In the genomic region with DNA sequence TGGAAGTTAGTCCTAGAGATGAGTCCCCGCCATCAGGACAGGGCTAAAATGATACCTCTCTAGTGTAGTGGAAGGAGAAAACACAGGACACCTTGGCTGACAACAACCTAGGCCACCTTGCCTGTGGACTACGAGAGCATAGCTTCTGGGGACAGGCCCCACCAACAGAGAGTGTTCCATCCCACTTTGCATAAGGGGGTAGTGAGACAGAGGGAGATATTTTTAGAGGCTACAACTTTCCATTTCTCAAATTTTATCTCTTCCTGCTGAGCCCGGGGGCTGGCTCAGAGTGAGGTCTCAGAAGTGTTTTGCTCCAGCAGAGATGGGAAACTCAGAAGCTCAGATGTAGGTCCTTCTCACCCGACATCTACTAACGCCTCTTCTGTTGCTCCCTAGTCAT, we compare ENCODE assay signal across 30 mouse cellular contexts. TPM values are rescaled to one million over a fixed set of nuclear protein-coding genes. Genes with fewer than 3 reads are reported as not detected.
DNase-seq lines count a peak whose midpoint lies in the region; ATAC-seq and TF ChIP-seq lines count a peak whose summit lies in the region.
"Had no signal": no experiment of that assay in that cellular context is flagged by ENCODE, and none has a peak within 500 bp of the region (broad histone marks: within the 10 kb centered on the region; RNA-seq: fewer than 3 reads in every experiment).

No protein-coding gene starts in this region.

- no peak for DNase-seq in liver, postnatal 0 days
- DNase-seq in liver, embryonic 11.5 days (ENCODE audit: low spot score), result no peak
- DNase-seq in A20 (ENCODE audit: low read depth, low spot score) (peak; percentile 81), CH12.LX (ENCODE audit: extremely low read depth) (peak; percentile 86)
- no peak for DNase-seq in right cerebral cortex, postnatal 36 days (ENCODE audit: low spot score in 2 of 2)
- DNase-seq in thymus, postnatal 0 days (ENCODE audit: low spot score), result no peak
- DNase-seq: adrenal gland, postnatal 25 days; cerebellum, adult 11-12 months; cerebellum, postnatal 10 days; gastrocnemius, postnatal 14 days; heart, adult 2 months; heart, postnatal 14 days; kidney, adult 2 months; lung, adult 2 months; lung, postnatal 36 days had no signal

- TF ChIP-seq CTCF in liver, postnatal 0 days (IDR thresholded peaks at IDR 0.05; ENCODE audit: low read depth), result no peak
- TF ChIP-seq CTCF in CH12.LX (conservative IDR thresholded peaks at IDR 0.05 in 1 of 2, IDR thresholded peaks at IDR 0.05 in 1 of 2; ENCODE audit: low read depth in 2 of 2, low read length in 2 of 2), result no peak

- no peak for TF ChIP-seq EP300 in liver, postnatal 0 days (IDR thresholded peaks at IDR 0.05; ENCODE audit: low read depth)
- peak; percentile 83 for TF ChIP-seq EP300 in CH12.LX (IDR thresholded peaks at IDR 0.05; ENCODE audit: low read length)

- peak; percentile 34; the same call in 1 of the 2 replicates for TF ChIP-seq POLR2A in CH12.LX (IDR thresholded peaks at IDR 0.05; ENCODE audit: low read depth, low read length)

- H3K27me3 ChIP-seq in liver, postnatal 0 days (ENCODE audit: insufficient read depth, low read length), result no peaks in the 10 kb centered on the region
- H3K27me3 ChIP-seq in liver, embryonic 11.5 days (replicated peaks; ENCODE audit: control insufficient read depth, insufficient read depth, low read length), result no peaks in the 10 kb centered on the region
- peaks cover 2% of the 10 kb centered on the region for H3K27me3 ChIP-seq in CH12.LX (replicated peaks)
- H3K27me3 ChIP-seq: forebrain, embryonic 15.5 days; hindbrain, embryonic 12.5 days; limb, embryonic 12.5 days; midbrain, embryonic 15.5 days; neural tube, embryonic 12.5 days; stomach, embryonic 15.5 days had no signal

- no peak for ATAC-seq in liver, postnatal 0 days
- ATAC-seq in liver, embryonic 11.5 days (replicated peaks; ENCODE audit: low FRiP score), result no peak
- peak; percentile 72 for ATAC-seq in neutrophil, adult 5-6 weeks (ENCODE audit: extremely low read depth, insufficient number of reproducible peaks, low FRiP score, poor library complexity, severe bottlenecking)
- ATAC-seq: forebrain, embryonic 15.5 days; liver, embryonic 12.5 days; midbrain, embryonic 15.5 days had no signal

- 56% methylated on average over 5 of the region's 5 CpGs for WGBS in liver, postnatal 0 days (ENCODE audit: insufficient replicate concordance)
- 64% methylated on average over 5 of the region's 5 CpGs for WGBS in liver, embryonic 11.5 days

- H3K9me3 ChIP-seq in liver, postnatal 0 days (ENCODE audit: low read length), result no peaks in the 10 kb centered on the region
- H3K9me3 ChIP-seq in liver, embryonic 11.5 days (ENCODE audit: control insufficient read depth, low read length), result no peaks in the 10 kb centered on the region
- H3K9me3 ChIP-seq in CH12.LX (replicated peaks; ENCODE audit: low read length), result no peaks in the 10 kb centered on the region
- H3K9me3 ChIP-seq: embryonic facial prominence, embryonic 10.5 days; forebrain, embryonic 15.5 days; heart, embryonic 13.5 days; hindbrain, embryonic 12.5 days; limb, embryonic 12.5 days; liver, embryonic 12.5 days; midbrain, embryonic 15.5 days; neural tube, embryonic 12.5 days; stomach, embryonic 15.5 days had no signal

- no peaks in the 10 kb centered on the region for H3K79me2 ChIP-seq in CH12.LX (replicated peaks; ENCODE audit: control insufficient read depth, extremely low read depth, insufficient read depth, poor library complexity, severe bottlenecking)

- in situ Hi-C loops in CH12.LX (cut with MboI; ENCODE audit: low pct_ligation_motif_present, low pct_unique_long_range_greater_than_20kb, low sequenced_read_pairs), result no loop called here

- no peak overlapping the region for H3K9ac ChIP-seq in liver, postnatal 0 days (replicated peaks)
- no peak overlapping the region for H3K9ac ChIP-seq in liver, embryonic 11.5 days (ENCODE audit: low read depth, low read length)
- H3K9ac ChIP-seq in CH12.LX (ENCODE audit: insufficient read depth, low read depth), result no peak overlapping the region
- H3K9ac ChIP-seq: forebrain, embryonic 15.5 days; heart, embryonic 13.5 days; hindbrain, embryonic 12.5 days; limb, embryonic 12.5 days; liver, embryonic 12.5 days; midbrain, embryonic 15.5 days; neural tube, embryonic 12.5 days; stomach, embryonic 15.5 days had no signal

- dilution Hi-C loops in CH12.LX (cut with MboI; ENCODE audit: extremely low pct_ligation_motif_present, extremely low pct_unique_long_range_greater_than_20kb, low sequenced_read_pairs), result no loop called here

- H3K4me3 ChIP-seq in liver, postnatal 0 days (ENCODE audit: low read depth, low read length), result no peak overlapping the region
- H3K4me3 ChIP-seq in liver, embryonic 11.5 days (ENCODE audit: low read depth, low read length), result no peak overlapping the region
- H3K4me3 ChIP-seq in CH12.LX (replicated peaks in 1 of 3; ENCODE audit: low read depth in 2 of 3, low read length in 2 of 3, poor library complexity in 1 of 3), result peak overlapping the region in 1 of 3 experiments; percentile 13
- H3K4me3 ChIP-seq: embryonic facial prominence, embryonic 10.5 days; forebrain, embryonic 15.5 days; heart, adult 2 months; heart, embryonic 13.5 days; hindbrain, embryonic 12.5 days; limb, embryonic 12.5 days; liver, embryonic 12.5 days; midbrain, embryonic 15.5 days; neural tube, embryonic 12.5 days; stomach, embryonic 15.5 days had no signal

- no peaks in the 10 kb centered on the region for H3K4me1 ChIP-seq in liver, postnatal 0 days (ENCODE audit: insufficient read depth)
- no peaks in the 10 kb centered on the region for H3K4me1 ChIP-seq in liver, embryonic 11.5 days (replicated peaks; ENCODE audit: control insufficient read depth, insufficient read depth, low read length)
- H3K4me1 ChIP-seq in CH12.LX (ENCODE audit: control insufficient read depth in 1 of 2, insufficient read depth in 2 of 2), result peaks cover 17 to 57% of the 10 kb centered on the region in 2 experiments
- H3K4me1 ChIP-seq: embryonic facial prominence, embryonic 10.5 days; forebrain, embryonic 15.5 days; hindbrain, embryonic 12.5 days; limb, embryonic 12.5 days; liver, embryonic 12.5 days; midbrain, embryonic 15.5 days; neural tube, embryonic 12.5 days; stomach, embryonic 15.5 days had no signal

- H3K4me2 ChIP-seq in liver, postnatal 0 days (ENCODE audit: low read depth, low read length), result no peak overlapping the region
- H3K4me2 ChIP-seq in liver, embryonic 11.5 days, result no peak overlapping the region
- H3K4me2 ChIP-seq in CH12.LX (ENCODE audit: insufficient read depth, low read depth, poor library complexity, severe bottlenecking), result peak overlapping the region; percentile 35; the same call in 1 of the 2 replicates
- H3K4me2 ChIP-seq: forebrain, embryonic 15.5 days; heart, embryonic 13.5 days; hindbrain, embryonic 12.5 days; limb, embryonic 12.5 days; liver, embryonic 12.5 days; midbrain, embryonic 15.5 days; neural tube, embryonic 12.5 days; stomach, embryonic 15.5 days had no signal

- no peaks in the 10 kb centered on the region for H3K36me3 ChIP-seq in liver, postnatal 0 days (replicated peaks; ENCODE audit: insufficient read depth, low read length)
- H3K36me3 ChIP-seq in liver, embryonic 11.5 days (ENCODE audit: control insufficient read depth, insufficient read depth, low read length), result no peaks in the 10 kb centered on the region
- H3K36me3 ChIP-seq in CH12.LX (replicated peaks in 1 of 2; ENCODE audit: control insufficient read depth in 1 of 2, insufficient read depth in 1 of 2, low read length in 1 of 2), result no peaks in the 10 kb centered on the region
- H3K36me3 ChIP-seq: embryonic facial prominence, embryonic 10.5 days; forebrain, embryonic 15.5 days; heart, embryonic 13.5 days; hindbrain, embryonic 12.5 days; limb, embryonic 12.5 days; liver, embryonic 12.5 days; midbrain, embryonic 15.5 days; neural tube, embryonic 12.5 days; stomach, embryonic 15.5 days had no signal

- TF ChIP-seq RAD21 in CH12.LX (IDR thresholded peaks at IDR 0.05; ENCODE audit: low read depth, low read length), result no peak; the same call in 1 of the 2 replicates

- H3K27ac ChIP-seq in liver, postnatal 0 days (ENCODE audit: low read depth), result peak overlapping the region; percentile 16; the same call in 1 of the 2 replicates
- no peak overlapping the region for H3K27ac ChIP-seq in liver, embryonic 11.5 days (ENCODE audit: low read depth, low read length)
- peak overlapping the region; percentile 81 for H3K27ac ChIP-seq in CH12.LX (ENCODE audit: insufficient read depth, low read depth)
- H3K27ac ChIP-seq: embryonic facial prominence, embryonic 10.5 days; forebrain, embryonic 15.5 days; heart, adult 2 months; heart, embryonic 13.5 days; hindbrain, embryonic 12.5 days; kidney, postnatal 0 days; limb, embryonic 12.5 days; liver, embryonic 12.5 days; midbrain, embryonic 15.5 days; neural tube, embryonic 12.5 days; stomach, embryonic 15.5 days had no signal

RNA-seq across cellular contexts. Expression of gene Fcmr, which starts 15.1 kb away (rescaled TPM):
- 1.00 and 1.1 TPM in 2 replicates for polyA plus RNA-seq in liver, postnatal 0 days (2015; fragmentation: Nextera tagmentation; extraction: Ambion mirVana)
- not detected in 2 replicates for polyA plus RNA-seq in liver, embryonic 11.5 days (2014; fragmentation: Nextera tagmentation; extraction: Ambion mirVana)
- 0.21 and 0.46 TPM in 2 replicates for total RNA-seq in CH12.LX (2012; rRNA removed)
- 0.39 and 0.56 TPM in 2 replicates for total RNA-seq in CH12.LX (2014; rRNA removed)
- 0.76 and 0.96 TPM in 2 replicates for polyA plus RNA-seq in CH12.LX (2012; ENCODE audit: insufficient read length, low read depth)
- total RNA-seq in neutrophil, adult 5-6 weeks (2017), result 429 and 440 TPM in 2 replicates
- not detected in 2 replicates for polyA plus RNA-seq in thymus, postnatal 0 days (2015; fragmentation: Nextera tagmentation; extraction: Ambion mirVana)
- total RNA-seq: gastrocnemius, postnatal 14 days; layer of hippocampus, adult 18-20 months had no signal
- polyA plus RNA-seq: embryonic facial prominence, embryonic 10.5 days; forebrain, embryonic 15.5 days; hindbrain, embryonic 12.5 days; limb, embryonic 12.5 days; liver, embryonic 12.5 days; neural tube, embryonic 12.5 days had no signal

RNA-seq across cellular contexts. Expression of gene Pigr, which starts 23.9 kb away (rescaled TPM):
- 1.2 TPM in 2 replicates for polyA plus RNA-seq in liver, postnatal 0 days (2015; fragmentation: Nextera tagmentation; extraction: Ambion mirVana)
- polyA plus RNA-seq in liver, embryonic 11.5 days (2014; fragmentation: Nextera tagmentation; extraction: Ambion mirVana), result 0.12 and 0.25 TPM in 2 replicates
- total RNA-seq in CH12.LX (2012; rRNA removed), result 0.04 TPM in 1 of 2 replicates, not detected in the other
- not detected in 2 replicates for total RNA-seq in CH12.LX (2014; rRNA removed)
- polyA plus RNA-seq in CH12.LX (2012; ENCODE audit: insufficient read length, low read depth), result 0.19 and 0.21 TPM in 2 replicates
- 1.5 and 1.8 TPM in 2 replicates for total RNA-seq in neutrophil, adult 5-6 weeks (2017)
- polyA plus RNA-seq in thymus, postnatal 0 days (2015; fragmentation: Nextera tagmentation; extraction: Ambion mirVana), result 0.18 and 0.31 TPM in 2 replicates
- total RNA-seq: adrenal gland, postnatal 25 days; gastrocnemius, postnatal 14 days; heart, adult 2 months; layer of hippocampus, adult 18-20 months; layer of hippocampus, postnatal 14 days had no signal
- polyA plus RNA-seq: cortical plate, adult 2 months; embryonic facial prominence, embryonic 10.5 days; forebrain, embryonic 15.5 days; heart, embryonic 13.5 days; hindbrain, embryonic 12.5 days; limb, embryonic 12.5 days; midbrain, embryonic 15.5 days; neural tube, embryonic 12.5 days had no signal

RNA-seq across cellular contexts. Expression of gene Il24, which starts 36.8 kb away (rescaled TPM):
- not detected in 2 replicates for polyA plus RNA-seq in liver, postnatal 0 days (2015; fragmentation: Nextera tagmentation; extraction: Ambion mirVana)
- not detected in 2 replicates for polyA plus RNA-seq in liver, embryonic 11.5 days (2014; fragmentation: Nextera tagmentation; extraction: Ambion mirVana)
- total RNA-seq in CH12.LX (2012; rRNA removed), result not detected in 2 replicates
- total RNA-seq in CH12.LX (2014; rRNA removed), result not detected in 2 replicates
- not detected in 2 replicates for polyA plus RNA-seq in CH12.LX (2012; ENCODE audit: insufficient read length, low read depth)
- total RNA-seq in neutrophil, adult 5-6 weeks (2017), result not detected in 2 replicates
- 0.33 and 0.55 TPM in 2 replicates for polyA plus RNA-seq in thymus, postnatal 0 days (2015; fragmentation: Nextera tagmentation; extraction: Ambion mirVana)
- total RNA-seq: adrenal gland, postnatal 25 days; gastrocnemius, postnatal 14 days; heart, adult 2 months; heart, postnatal 14 days; layer of hippocampus, adult 18-20 months; layer of hippocampus, postnatal 14 days had no signal
- polyA plus RNA-seq: cortical plate, adult 2 months; embryonic facial prominence, embryonic 10.5 days; forebrain, embryonic 15.5 days; heart, adult 2 months; heart, embryonic 13.5 days; hindbrain, embryonic 12.5 days; intestine, embryonic 14.5 days; kidney, postnatal 0 days; limb, embryonic 12.5 days; liver, embryonic 12.5 days; lung, adult 2 months; midbrain, embryonic 15.5 days; neural tube, embryonic 12.5 days; stomach, embryonic 15.5 days had no signal

RNA-seq across cellular contexts. Expression of gene Fcamr, which starts 49.7 kb away (rescaled TPM):
- not detected in 2 replicates for polyA plus RNA-seq in liver, postnatal 0 days (2015; fragmentation: Nextera tagmentation; extraction: Ambion mirVana)
- polyA plus RNA-seq in liver, embryonic 11.5 days (2014; fragmentation: Nextera tagmentation; extraction: Ambion mirVana), result not detected in 2 replicates
- total RNA-seq in CH12.LX (2012; rRNA removed), result 0.08 and 0.17 TPM in 2 replicates
- not detected in 2 replicates for total RNA-seq in CH12.LX (2014; rRNA removed)
- 0.74 and 1.7 TPM in 2 replicates for polyA plus RNA-seq in CH12.LX (2012; ENCODE audit: insufficient read length, low read depth)
- total RNA-seq in neutrophil, adult 5-6 weeks (2017), result not detected in 2 replicates
- 0.06 TPM in 1 of 2 replicates, not detected in the other for polyA plus RNA-seq in thymus, postnatal 0 days (2015; fragmentation: Nextera tagmentation; extraction: Ambion mirVana)
- total RNA-seq: adrenal gland, postnatal 25 days; gastrocnemius, postnatal 14 days; layer of hippocampus, adult 18-20 months; layer of hippocampus, postnatal 14 days had no signal
- polyA plus RNA-seq: cortical plate, adult 2 months; embryonic facial prominence, embryonic 10.5 days; forebrain, embryonic 15.5 days; heart, embryonic 13.5 days; hindbrain, embryonic 12.5 days; limb, embryonic 12.5 days; liver, embryonic 12.5 days; midbrain, embryonic 15.5 days; neural tube, embryonic 12.5 days had no signal

Comparison
In these comparisons a context has a peak if more than half of its experiments do, and no peak if none do; other contexts are left out.
1. DNase-seq: peak in A20 (single experiment) and CH12.LX (single experiment); none in liver, postnatal 0 days (single experiment), liver, embryonic 11.5 days (single experiment), right cerebral cortex, postnatal 36 days (0 of 2) and thymus, postnatal 0 days (single experiment).